Mouse (Mus musculus) adrenal gland, adult (tissue): ENCODE results near the gene Myo1d.
A peak's percentile ranks its signal among the peaks of the same experiment; 100 is the strongest.
"Not testable (repeated sequence)": the region's sequence is repeated elsewhere in the genome, so short reads cannot be mapped to it uniquely, and the experiment has no call there.

Source experiments
- DNase-seq, 2 experiments: peaks; one replicate each; pipeline ENCODE4 v3.0.0; 2022 to 2023; ENCODE audit warnings: low spot score in 1 of 2; ENCODE audit not compliant: inconsistent age in 2 of 2

The Myo1d gene

DNA sequence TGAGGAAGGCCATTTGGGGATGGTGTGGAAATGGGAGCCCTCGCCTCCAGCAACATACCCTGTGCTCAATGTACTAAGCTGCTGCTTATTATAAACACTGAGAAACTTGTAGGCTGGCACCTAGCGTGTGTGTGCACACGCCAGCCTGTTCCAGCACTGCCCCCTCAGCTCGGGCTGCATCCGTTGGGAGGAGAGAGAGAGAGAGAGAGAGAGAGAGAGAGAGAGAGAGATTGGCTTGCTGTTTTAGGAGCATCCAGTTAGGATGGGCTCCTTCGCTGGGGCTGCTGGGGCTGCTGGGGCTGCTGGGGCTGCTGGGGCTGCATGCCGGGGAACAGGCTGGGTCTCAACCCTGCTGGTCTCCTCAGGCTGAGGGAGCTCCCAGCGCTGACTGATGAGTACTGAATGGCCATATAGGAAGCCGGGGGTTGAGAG is 294.7 kb downstream of the Myo1d start:
- no peak for DNase-seq

DNA sequence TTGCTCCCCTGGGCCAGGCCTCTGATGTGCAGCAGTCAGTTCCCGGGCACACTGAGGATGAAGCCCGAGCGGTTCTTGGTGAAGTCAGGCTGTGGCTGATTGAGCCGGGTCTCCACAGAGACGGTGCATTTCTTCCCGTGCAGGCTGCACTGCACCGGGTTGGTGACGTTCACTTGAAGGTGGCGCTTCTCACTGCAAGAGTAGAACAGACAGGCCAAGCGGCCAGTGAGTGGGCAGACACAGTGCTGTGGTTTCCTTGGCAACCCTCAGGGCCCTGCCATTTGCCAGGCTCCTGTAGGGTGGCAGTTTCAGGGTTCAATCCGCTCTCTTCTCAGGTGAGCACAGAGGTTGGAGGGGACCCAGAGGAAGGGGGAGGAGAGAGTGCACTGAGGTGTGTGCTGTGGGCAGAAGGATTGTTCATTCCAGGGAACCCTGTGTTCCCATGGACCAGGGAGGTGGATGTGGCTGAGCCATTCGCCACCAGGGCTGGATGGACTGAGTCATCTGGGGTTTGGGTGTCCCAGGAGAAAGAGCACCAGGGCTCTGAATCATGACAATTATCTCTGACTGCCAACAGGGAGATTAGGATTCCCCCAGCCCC is 295.5 kb downstream of the Myo1d start:
- peak; percentile 51 to 59 for DNase-seq

DNA sequence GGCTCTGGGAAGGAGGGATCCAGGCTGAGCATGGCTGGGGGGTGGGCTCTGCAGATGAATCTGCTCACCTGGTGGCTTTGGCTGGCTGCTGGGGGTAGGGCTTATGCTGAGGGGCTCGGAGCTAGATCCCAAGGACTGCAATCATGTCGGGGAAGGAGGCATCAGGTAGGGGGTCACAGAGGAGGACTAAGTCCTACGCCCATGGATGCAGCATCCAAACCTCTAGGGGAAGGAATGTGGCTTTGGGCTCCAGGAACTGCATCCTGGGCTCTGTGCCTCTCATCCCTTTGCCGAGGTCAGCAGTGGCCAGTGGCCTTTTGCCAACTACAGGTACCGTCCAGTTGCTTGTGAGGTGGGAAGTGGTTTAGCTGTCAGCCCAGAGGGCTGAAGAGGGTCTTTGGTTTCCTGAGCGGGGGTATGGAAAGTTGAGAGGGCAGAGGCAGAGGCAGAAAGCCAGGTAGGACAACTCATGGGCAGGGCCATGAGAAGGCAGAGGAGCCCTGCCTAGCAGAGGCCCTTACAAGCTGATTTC is 296.2 kb downstream of the Myo1d start:
- no peak for DNase-seq

DNA sequence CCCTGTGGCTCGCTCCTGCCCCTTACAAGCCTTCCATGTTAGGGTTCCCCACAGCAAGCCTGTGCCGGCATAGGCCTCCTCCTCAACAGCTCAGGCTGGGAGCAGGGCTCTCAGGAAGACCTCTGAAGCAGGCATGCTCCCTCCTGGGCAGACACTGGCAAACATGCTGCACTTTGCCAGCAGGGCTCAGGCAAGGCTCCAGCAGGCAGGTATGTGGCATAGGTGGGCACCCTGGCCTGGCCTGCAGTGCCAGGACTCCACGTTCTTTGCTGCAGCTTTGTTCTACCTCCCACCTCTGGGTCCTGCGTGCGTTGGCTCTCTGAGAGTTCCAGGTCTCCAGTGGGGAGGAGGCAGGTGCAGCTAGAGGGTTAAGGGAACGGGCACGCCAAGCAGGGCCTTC is 296.9 kb downstream of the Myo1d start:
- no peak for DNase-seq

DNA sequence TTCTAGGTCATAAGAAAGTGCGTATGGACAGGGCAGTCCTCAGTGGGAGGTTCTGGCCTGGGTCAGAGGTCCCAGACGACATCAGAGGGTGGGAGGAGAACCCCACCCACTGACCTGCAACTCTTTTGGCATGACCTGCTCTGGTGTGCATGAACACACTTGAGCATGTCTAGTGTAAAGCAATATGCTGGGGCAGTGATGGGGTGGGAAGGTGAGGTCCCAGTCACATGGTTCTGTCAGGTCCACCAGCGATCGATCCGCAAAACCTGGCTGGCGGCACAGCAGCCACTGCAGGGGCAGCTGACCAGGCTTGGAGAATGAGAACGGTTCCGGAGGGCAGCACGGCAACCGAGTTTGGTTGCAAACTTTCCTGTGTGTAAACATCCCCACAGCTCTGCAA is 297.5 kb downstream of the Myo1d start:
- DNase-seq = no peak

DNA sequence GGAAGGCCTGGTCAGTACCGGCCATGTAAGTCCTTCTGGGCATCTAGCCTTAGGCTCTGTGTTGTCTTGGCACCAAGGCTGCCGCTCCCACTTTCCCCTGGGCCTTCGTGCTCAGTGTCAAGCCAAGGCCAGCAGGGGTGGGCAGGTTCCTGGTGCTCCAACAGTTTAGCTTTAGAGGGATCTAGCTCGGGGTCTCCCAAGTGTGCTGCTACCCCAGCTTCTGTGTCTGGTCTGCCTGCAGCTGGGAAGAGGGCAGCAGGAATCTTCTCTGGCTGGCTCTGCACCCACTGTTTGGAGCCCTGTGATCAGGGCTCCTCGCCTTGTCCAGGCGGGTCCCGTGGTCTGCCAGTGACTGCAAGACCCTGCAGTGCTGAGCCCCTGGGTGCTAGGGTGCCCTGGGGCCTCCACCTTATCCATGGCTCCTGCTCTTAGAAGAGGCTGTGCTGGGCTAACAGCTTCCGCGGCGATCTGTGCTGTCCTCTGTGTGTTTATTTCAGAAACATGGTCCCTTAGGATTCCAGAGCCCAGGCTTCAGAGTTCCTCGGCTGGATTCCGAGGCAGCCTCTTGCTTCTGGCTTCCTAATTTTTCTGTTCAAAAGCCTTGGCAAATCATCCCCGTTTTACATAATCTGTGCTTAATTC is 298.3 kb downstream of the Myo1d start:
- DNase-seq = no peak

DNA sequence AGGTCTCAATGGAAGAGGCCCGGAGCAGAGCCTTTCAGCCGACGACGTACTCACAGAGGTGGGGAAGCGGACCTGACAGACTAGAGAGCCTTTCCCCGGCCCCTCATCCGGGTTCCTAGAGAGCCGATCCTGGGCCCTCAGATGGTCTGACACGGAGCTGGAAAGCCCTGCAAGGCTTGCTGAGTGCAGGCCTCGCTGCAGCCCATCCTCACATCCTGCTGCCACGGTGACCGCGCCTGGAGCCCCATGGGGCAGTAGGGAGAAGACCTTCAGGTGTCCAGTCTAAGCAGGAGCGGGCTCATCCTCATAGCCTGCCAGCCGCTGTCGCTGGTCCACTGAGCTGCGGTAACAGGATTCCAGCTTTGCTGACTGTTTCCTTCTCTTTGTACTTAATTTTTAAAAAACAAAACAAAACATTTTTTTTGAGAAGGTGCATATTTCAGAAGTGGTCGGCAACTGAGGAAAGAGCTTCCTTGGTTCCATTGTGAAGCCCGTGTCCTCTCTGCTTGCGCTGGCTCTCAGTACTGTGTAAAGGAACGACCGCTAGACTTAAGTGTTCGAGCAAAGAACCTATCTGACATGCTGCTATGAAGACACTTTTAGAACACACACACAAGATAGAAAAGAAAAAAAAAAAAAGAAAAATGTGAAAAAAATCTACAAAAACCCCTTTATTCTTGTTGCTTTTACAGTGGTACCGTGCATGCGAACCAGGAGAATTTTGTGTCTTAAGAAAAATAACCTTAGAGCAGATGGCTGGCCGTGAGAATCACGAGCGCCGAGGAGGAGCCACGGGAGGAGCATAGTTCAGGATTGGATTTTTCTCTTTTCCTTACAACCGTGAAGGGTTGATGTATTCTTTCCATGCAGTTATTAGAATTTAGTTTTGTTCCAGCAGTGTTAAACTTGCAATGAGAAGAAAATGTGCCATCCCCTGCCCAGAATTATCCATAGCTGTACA is 299.6 kb downstream of the Myo1d start:
- DNase-seq = no peak

DNA sequence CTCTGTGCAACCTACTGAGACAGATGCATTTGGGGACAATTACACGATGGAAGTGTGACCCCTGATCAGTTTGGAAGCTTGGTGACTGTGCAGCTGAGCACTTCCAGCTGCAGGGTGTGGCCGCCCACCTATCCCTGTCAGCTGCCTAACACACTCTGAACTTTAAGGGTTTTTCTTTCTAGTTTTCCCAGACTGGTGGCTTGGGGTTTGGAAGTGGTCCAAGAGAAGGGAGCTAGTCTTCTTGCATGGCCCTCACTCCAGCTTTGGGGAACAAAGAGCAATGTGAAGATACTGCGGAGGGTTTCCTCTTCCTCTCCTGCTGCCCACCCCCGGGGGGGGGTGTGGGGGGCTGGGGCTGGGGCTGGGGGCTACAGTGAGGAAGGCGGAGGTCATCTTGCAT is 300.4 kb downstream of the Myo1d start:
- DNase-seq = no peak

DNA sequence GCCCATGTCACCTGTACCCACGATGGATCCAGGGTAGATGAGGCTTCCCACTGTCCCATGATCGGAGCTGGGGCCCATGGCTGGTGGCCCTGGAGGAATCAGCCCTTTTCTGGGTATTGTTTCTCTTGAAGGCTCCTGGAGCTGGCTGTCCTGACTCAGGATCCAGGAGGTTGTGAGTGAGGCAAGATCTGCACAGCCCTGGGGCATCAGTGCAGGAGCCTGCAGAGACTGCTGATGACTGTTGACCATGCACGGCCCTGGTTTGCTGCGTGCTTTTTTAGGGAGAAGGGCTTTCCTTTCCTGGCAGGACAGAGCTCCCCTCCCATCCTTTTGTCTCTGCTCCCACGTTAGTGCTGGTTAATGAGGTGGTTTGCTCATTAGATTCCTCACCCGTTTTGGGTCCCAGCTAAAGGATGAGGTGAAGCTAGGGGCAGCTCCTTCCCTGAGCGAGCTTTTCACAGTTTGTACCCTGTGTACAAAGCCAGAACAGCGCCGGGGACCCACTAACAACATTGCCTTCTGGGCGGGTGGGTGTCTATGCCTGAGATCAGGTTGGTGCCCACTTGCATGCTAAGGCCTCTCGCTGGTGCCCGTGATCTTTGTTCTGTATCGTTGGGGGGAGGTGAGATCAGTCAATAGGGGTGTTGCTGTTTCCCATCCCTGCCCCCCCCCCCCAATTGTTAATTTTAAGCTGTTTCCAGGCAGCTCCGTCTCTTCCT is 301.0 kb downstream of the Myo1d start:
- no peak for DNase-seq

DNA sequence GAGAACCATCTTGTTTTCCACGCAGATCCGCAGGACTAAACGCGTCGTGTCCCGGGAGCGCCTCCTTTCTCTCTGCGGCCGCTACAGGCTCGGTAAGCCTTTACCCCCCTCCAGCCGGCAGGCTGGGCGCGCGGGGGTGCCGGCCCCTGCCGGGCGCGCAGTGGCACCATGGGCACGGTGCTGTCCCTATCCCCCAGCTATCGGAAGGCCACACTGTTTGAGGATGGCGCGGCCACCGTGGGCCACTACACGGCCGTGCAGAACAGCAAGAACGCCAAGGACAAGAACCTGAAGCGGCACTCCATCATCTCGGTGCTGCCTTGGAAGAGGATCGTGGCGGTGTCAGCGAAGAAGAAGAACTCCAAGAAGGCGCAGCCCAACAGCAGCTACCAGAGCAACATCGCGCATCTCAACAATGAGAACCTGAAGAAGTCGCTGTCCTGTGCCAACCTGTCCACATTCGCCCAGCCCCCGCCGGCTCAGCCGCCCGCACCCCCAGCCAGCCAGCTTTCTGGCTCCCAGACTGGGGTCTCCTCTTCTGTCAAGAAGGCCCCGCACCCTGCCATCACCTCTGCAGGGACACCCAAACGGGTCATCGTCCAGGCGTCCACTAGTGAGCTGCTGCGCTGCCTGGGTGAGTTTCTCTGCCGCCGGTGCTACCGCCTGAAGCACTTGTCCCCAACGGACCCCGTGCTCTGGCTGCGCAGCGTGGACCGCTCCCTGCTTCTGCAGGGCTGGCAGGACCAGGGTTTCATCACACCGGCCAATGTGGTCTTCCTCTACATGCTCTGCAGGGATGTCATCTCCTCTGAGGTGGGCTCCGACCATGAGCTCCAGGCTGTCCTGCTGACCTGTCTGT is 302.3 kb downstream of the Myo1d start:
- DNase-seq = peak; percentile 53 to 77

DNA sequence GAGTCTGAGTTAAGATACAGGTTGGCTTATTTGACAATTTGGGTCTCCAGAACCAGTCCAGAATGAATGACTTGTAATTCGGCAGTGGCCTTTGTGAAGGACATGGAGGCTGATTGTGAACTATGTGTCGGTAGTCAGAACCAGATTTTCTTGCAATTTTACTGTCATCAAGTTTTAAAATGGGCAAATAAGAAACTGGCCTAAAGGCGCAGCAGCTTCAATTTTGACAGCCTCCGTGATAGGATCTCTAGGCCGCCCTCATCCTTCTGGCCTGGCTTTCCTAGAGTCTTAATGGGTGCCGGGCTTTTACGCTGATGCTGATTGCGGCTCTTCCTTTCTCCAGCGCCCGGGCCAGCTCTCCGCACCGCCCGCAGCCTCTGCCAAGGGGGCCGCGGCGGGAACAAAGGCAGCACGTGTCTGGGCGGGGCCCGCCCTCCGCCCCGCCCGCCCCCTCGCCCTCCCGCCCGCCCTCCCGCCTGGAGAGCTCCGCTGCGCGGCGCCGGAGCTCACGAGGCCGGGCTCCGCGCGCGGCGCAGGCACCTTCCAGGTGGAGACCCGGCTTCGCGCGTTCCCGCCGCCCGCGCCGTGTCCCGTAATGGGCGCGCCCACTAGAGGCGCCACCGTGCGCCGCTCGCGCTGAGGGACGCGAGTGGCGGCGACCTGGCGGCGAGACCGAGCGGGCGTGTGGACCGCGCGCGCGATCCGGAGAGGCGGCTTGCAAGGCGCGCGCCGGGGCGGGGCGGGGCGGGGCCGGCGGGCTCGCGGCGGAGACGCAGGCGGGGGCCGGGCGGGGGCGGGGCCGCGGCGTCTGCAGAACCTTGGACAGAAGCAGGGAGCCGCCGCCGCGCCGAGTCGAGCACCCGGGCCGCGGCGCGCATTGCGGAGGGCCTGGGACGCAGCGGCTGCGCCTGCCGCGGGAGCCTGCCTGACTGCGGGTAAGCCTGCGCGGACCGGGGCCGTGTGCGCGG is 303.3 kb downstream of the Myo1d start, which contains the start of gene Cdk5r1:
TSS of gene Cdk5r1 (plus strand) at position 802 of the 968 bp plus-strand sequence.
- DNase-seq = peak; percentile 91 to 95

DNA sequence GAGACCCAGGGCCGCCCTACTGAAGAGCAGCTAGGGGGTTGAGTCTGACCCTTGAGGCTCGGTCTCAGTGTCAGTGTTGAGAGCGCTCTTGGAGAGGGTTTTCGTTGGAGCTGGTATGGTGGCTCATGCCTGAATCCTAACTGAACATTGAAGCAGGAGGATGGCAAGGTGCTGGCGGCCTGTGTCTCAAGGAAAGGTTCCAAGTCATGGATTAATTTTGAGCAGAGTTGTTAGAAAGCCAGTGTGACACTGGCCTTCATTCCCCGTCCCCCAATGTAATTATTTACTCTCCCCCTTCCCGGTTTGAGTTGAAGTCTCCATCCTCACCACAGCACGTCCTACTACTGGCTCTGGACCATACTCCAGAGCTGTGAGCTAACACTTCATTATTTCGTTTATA is 304.3 kb downstream of the Myo1d start:
- no peak for DNase-seq

DNA sequence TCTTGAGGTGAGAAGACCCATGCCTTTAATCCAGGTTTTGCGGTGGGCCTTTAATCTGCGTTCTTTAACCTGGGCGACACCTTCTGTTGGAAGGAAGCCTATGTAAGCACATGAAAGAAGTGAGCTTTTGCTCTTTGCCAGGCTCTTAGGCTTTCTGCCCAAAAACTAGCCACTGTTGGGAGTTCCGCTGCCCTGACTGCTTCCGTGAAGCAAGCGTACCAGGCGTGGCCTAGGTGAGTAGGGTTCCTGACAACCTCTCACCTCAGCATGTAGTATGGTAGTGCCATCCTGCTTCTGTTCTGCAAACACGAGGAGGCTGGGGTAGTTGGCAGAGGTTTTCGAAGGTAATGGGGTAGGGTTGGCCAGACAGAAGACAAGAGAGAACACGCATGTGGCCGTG is 305.0 kb downstream of the Myo1d start:
- DNase-seq = peak in 1 of 2 experiments; percentile 43

DNA sequence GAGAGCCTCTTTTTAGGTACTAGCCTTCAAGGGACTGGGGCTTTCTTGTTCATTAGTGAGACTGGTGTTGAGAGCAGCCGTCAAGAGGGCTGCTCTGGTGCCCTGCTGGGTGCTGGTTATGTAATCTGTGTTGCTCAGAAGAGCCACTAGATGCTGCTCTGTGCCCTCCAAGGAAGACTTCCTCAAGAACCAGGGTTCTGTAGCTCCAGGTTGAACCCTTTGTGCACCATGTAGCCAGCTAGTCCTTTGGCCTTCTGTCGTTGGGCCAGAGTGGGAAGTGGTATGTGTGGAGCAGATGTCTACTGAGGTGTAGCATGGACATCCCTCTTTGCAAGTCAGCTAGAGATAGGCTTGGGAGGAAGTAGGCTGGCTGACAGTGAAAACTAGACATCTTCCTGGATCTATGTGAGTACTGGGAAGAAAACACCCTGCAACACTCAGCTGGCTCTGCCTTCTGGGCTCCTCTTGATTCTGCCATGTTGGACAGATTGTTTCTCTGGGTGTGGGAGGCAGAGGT is 305.6 kb downstream of the Myo1d start:
- peak in 1 of 2 experiments; percentile 58 for DNase-seq

DNA sequence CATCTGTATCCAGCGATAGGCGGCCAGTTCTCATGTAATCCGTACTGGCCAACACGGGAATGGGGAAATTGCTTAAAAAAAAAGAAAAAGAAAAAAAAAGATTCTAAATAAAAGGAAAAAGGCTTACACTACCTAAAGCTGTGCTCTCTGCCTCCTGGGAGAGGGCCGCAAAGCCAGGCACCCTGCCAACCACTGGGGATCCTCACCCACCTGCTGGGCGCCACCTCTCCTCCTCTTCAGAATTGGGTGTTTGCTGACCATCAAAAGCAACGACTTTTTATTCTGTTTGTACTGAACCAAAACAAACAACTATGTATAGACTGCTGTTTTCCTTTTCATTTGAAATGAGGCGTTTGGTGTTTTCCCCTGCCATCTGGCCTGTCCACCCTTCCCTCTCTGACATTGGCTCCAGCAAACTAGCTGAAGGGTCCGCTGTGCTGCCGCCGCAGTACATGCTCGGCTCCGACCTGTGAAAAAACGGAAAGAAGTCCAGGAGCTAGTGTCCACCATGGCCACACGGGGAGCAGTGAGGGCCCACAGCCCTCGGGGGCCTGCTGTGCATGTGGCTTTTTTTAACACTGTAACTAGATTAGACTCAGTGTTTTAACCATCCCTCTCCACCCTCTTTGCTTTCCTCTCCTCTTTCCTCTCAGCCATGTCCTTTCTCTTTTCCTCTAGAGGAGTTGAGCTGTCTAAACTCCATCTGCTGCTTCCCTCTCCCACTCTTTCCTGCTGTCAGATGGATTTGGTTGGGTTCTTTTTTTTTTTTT is 307.8 kb downstream of the Myo1d start:
- DNase-seq = no peak

DNA sequence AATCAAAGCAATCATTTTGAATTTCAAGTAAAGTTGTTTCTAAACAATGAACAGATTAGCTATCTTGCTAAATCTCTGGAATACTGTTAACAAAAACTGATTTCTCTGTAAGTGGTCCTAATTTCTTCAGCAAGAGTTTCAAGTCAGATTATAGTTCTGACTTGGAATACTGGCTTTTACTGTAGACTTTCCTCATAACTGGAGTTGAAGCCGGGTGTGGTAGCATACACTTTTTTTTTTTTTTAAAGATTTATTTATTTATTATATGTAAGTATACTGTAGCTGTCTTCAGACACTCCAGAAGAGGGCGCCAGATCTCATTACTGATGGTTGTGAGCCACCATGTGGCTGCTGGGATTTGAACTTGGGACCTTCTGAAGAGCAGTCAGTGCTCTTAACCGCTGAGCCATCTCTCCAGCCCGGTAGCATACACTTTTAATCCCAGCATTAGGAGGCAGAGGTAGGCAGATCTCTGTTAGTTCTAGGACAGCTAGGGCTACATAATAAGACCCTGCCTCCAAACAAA is 316.2 kb downstream of the Myo1d start:
- DNase-seq = not testable (repeated sequence)

DNA sequence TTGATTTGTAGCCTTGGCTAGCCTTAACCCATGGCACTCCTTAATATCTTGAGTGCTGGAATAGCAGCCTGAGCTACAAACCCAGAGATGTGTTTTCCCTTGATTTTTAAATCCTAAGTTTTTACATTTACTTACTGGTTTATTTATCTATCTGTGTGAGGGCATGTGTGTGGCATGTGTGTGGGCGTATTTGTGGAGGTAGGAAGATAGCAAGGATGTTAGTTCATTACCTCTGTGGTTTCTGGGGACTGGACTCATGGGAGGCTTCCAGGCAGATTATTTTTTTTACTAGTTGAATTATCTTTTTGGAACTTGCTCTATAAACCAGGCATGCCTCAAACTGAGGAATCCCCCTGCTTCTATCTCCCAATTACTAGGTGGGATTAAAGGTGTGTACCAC is 326.6 kb downstream of the Myo1d start:
- no peak for DNase-seq

DNA sequence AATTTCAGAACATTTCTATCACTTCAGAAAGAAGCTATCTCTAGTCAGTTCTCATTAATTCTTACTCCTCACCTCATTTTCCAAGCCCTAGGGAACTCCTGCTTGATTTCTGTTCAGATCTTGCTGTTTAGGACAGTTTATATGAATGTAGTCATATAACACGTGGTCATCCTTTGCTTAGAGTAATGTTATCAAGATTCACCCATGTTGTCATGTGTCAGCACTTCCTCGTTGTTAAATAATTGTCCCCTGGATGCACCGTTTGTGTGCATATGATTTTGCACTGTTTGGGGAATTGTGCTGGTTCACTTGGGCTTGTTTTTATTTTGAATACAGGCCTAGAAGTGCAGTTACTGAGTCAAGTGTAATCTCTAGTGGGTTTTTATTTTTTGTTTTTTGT is 327.6 kb downstream of the Myo1d start:
- DNase-seq = no peak
